Mouse (Mus musculus) C2C12 (cell line): ENCODE results near the gene Srarp.

ENCODE experiments used
- CEBPB ChIP-seq: IDR thresholded peaks from one replicate; pipeline ENCODE4 v1.6.1; 2011; ENCODE audit warnings: low read depth, mild to moderate bottlenecking, control low read depth, moderate library complexity
- CTCF ChIP-seq: IDR thresholded peaks from one replicate; pipeline ENCODE4 v1.5.1; 2011; ENCODE audit not compliant: control insufficient read depth, insufficient read depth, insufficient read length
- MAX ChIP-seq: IDR thresholded peaks from one replicate; pipeline ENCODE4 v1.6.1; 2011; ENCODE audit warnings: mild to moderate bottlenecking, control low read depth
- MYOD1 ChIP-seq: IDR thresholded peaks from one replicate; pipeline ENCODE4 v1.6.1; 2011; ENCODE audit warnings: low read depth; ENCODE audit not compliant: control insufficient read depth, insufficient read length
- USF1 ChIP-seq: IDR thresholded peaks from one replicate; pipeline ENCODE4 v1.6.1; 2011; ENCODE audit warnings: low read depth, mild to moderate bottlenecking, control low read depth, moderate library complexity

DNA sequence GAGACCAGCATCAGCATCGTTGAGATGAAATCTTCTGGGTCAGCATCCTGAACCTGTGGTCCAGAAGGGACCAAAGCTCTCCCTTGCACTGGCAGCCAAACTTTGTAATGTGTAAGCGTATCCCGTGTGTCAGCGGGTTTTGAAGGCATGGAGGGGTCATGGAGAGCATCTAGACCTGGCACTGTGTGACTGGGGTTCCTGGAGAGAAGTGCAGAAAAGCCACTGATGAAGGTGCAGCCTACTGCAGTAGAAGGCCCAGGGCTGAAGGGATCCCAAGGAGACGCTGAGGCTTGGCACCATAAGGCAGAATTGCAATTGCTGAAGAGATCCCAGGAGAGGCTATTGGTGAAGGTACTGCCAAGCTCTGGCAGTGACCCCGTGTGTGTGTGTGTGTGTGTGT lies 6.5 kb downstream of the Srarp start:
- TF ChIP-seq CTCF (no peak), MAX (no peak), CEBPB (no peak), MYOD1 (no peak), USF1 (no peak)
